ENCODE assay signal across 17 mouse cellular contexts in genomic region chr15:14101757-14102156, GRCm38 (mm10).
"Had no signal": no experiment of that assay in that cellular context is flagged by ENCODE, and none has a peak within 500 bp of the region (broad histone marks: within the 10 kb centered on the region; RNA-seq: fewer than 3 reads in every experiment).

No protein-coding gene starts in this region.

- H3K27me3 ChIP-seq: kidney, embryonic 15.5 days; limb, embryonic 12.5 days; liver, embryonic 13.5 days; lung, embryonic 15.5 days; megakaryocyte, embryonic 14.5 days; midbrain, embryonic 12.5 days; neural tube, embryonic 12.5 days had no signal

- H3K9ac ChIP-seq: kidney, embryonic 15.5 days; limb, embryonic 12.5 days; liver, embryonic 13.5 days; liver, postnatal 0 days; lung, embryonic 15.5 days; midbrain, embryonic 12.5 days; neural tube, embryonic 12.5 days had no signal

- H3K4me3 ChIP-seq: kidney, embryonic 15.5 days; left cerebral cortex, adult 2 months; limb, embryonic 12.5 days; liver, embryonic 13.5 days; lung, embryonic 15.5 days; megakaryocyte, embryonic 14.5 days; midbrain, embryonic 12.5 days; myocyte; neural tube, embryonic 12.5 days had no signal

- H3K27ac ChIP-seq: kidney, embryonic 15.5 days; left cerebral cortex, adult 2 months; limb, embryonic 12.5 days; liver, embryonic 13.5 days; lung, embryonic 15.5 days; macrophage; midbrain, embryonic 12.5 days; neural tube, embryonic 12.5 days had no signal

- DNase-seq: kidney, adult 2 months; kidney, postnatal 14 days; liver; liver, embryonic 13.5 days; liver, postnatal 0 days; lung, postnatal 14 days; right cerebral cortex, postnatal 14 days; thymus, postnatal 36 days had no signal

- H3K36me3 ChIP-seq: kidney, embryonic 15.5 days; limb, embryonic 12.5 days; liver, embryonic 13.5 days; lung, embryonic 15.5 days; midbrain, embryonic 12.5 days; neural tube, embryonic 12.5 days had no signal

- ATAC-seq: liver, postnatal 0 days had no signal

- H3K4me2 ChIP-seq: kidney, embryonic 15.5 days; limb, embryonic 12.5 days; liver, embryonic 13.5 days; lung, embryonic 15.5 days; midbrain, embryonic 12.5 days; neural tube, embryonic 12.5 days had no signal

- H3K4me1 ChIP-seq: kidney, embryonic 15.5 days; limb, embryonic 12.5 days; liver, embryonic 13.5 days; lung, embryonic 15.5 days; megakaryocyte, embryonic 14.5 days; midbrain, embryonic 12.5 days; neural tube, embryonic 12.5 days had no signal

- H3K9me3 ChIP-seq: kidney, embryonic 15.5 days; limb, embryonic 12.5 days; liver, embryonic 13.5 days; lung, embryonic 15.5 days; midbrain, embryonic 12.5 days; neural tube, embryonic 12.5 days had no signal
